9 mouse cellular contexts compared by ENCODE assay signal in genomic region chr2:170252255-170253034, GRCm38 (mm10).
DNase-seq lines count a peak whose midpoint lies in the region; ATAC-seq and TF ChIP-seq lines count a peak whose summit lies in the region.
"Had no signal": no experiment of that assay in that cellular context is flagged by ENCODE, and none has a peak within 500 bp of the region (broad histone marks: within the 10 kb centered on the region; RNA-seq: fewer than 3 reads in every experiment).

No protein-coding gene starts in this region.

- no peaks in the 10 kb centered on the region for H3K36me3 ChIP-seq in hindbrain, postnatal 0 days (ENCODE audit: insufficient read depth, low read length)
- no peaks in the 10 kb centered on the region for H3K36me3 ChIP-seq in hindbrain, embryonic 13.5 days
- H3K36me3 ChIP-seq in ES-E14 (ENCODE audit: control insufficient read depth, insufficient read depth, low read length, poor library complexity, severe bottlenecking) = no peaks in the 10 kb centered on the region
- H3K36me3 ChIP-seq: stomach, embryonic 15.5 days had no signal

- no peak overlapping the region for H3K4me3 ChIP-seq in hindbrain, postnatal 0 days (ENCODE audit: low read length)
- H3K4me3 ChIP-seq in hindbrain, embryonic 13.5 days = no peak overlapping the region
- peak overlapping the region in 1 of 2 experiments; percentile 15; a peak in 1 of 4 replicates for H3K4me3 ChIP-seq in ES-E14 (ENCODE audit: insufficient read depth in 1 of 2, low read depth in 1 of 2, low read length in 2 of 2, poor library complexity in 1 of 2, severe bottlenecking in 1 of 2)
- H3K4me3 ChIP-seq: stomach, embryonic 15.5 days had no signal

- intact Hi-C loops in heart, postnatal 10 days (cut with DNase I) = no loop called here

- peak; percentile 21 for DNase-seq in hindbrain, postnatal 0 days (ENCODE audit: low spot score)
- peak; percentile 46 for DNase-seq in ES-E14 (ENCODE audit: low read depth, low spot score)
- DNase-seq in heart, postnatal 10 days = peak; percentile 42 to 43
- DNase-seq in lung, postnatal 10 days = peak; percentile 55
- DNase-seq in telencephalon, adult 2 months (ENCODE audit: low read depth, low spot score) = peak; percentile 18
- DNase-seq in neural tube, embryonic 10.5 days (ENCODE audit: extremely low spot score, low spot score) = no peak

- H3K9me3 ChIP-seq in hindbrain, postnatal 0 days (ENCODE audit: low read length) = no peaks in the 10 kb centered on the region
- no peaks in the 10 kb centered on the region for H3K9me3 ChIP-seq in hindbrain, embryonic 13.5 days
- no peaks in the 10 kb centered on the region for H3K9me3 ChIP-seq in ES-E14 (ENCODE audit: control insufficient read depth, insufficient read depth, low read depth, low read length)
- H3K9me3 ChIP-seq: stomach, embryonic 15.5 days had no signal

- in situ Hi-C loops in ES-E14 (cut with MboI; ENCODE audit: low sequenced_read_pairs in 2 of 2, unreplicated experiment in 2 of 2) = no loop called here

- H3K27me3 ChIP-seq in hindbrain, postnatal 0 days (ENCODE audit: insufficient read depth, low read length) = no peaks in the 10 kb centered on the region
- H3K27me3 ChIP-seq in hindbrain, embryonic 13.5 days = no peaks in the 10 kb centered on the region
- H3K27me3 ChIP-seq: stomach, embryonic 15.5 days had no signal

- 59% methylated on average over 14 of the region's 14 CpGs for WGBS in hindbrain, postnatal 0 days
- 59% methylated on average over 14 of the region's 14 CpGs for WGBS in hindbrain, embryonic 13.5 days

- no peak overlapping the region for H3K4me2 ChIP-seq in hindbrain, postnatal 0 days (ENCODE audit: low read depth, low read length)
- no peak overlapping the region for H3K4me2 ChIP-seq in hindbrain, embryonic 13.5 days
- H3K4me2 ChIP-seq: stomach, embryonic 15.5 days had no signal

- ATAC-seq in hindbrain, postnatal 0 days = no peak
- no peak for ATAC-seq in hindbrain, embryonic 13.5 days (ENCODE audit: low FRiP score)
- ATAC-seq in erythroblast, adult 5-6 weeks (replicated peaks; ENCODE audit: low FRiP score, poor library complexity, severe bottlenecking) = no peak

- no peaks in the 10 kb centered on the region for H3K4me1 ChIP-seq in hindbrain, postnatal 0 days (ENCODE audit: insufficient read depth, low read length)
- 0 out of 2 replicates have a peak, but pooled peaks cover 8% of the 10 kb centered on the region for H3K4me1 ChIP-seq in hindbrain, embryonic 13.5 days (replicated peaks)
- peaks cover 8 to 11% of the 10 kb centered on the region in 2 experiments for H3K4me1 ChIP-seq in ES-E14 (ENCODE audit: control insufficient read depth in 2 of 2, insufficient read depth in 2 of 2, low read length in 2 of 2, poor library complexity in 1 of 2)
- H3K4me1 ChIP-seq: stomach, embryonic 15.5 days had no signal

- H3K27ac ChIP-seq in hindbrain, postnatal 0 days = no peak overlapping the region
- no peak overlapping the region for H3K27ac ChIP-seq in hindbrain, embryonic 13.5 days
- H3K27ac ChIP-seq in ES-E14 (ENCODE audit: insufficient read depth, low read depth, low read length, poor library complexity, severe bottlenecking) = no peak overlapping the region; the same call in 1 of the 2 replicates
- H3K27ac ChIP-seq: stomach, embryonic 15.5 days had no signal

- TF ChIP-seq CTCF in hindbrain, postnatal 0 days (IDR thresholded peaks at IDR 0.05; ENCODE audit: low read depth) = no peak

- no peak overlapping the region for H3K9ac ChIP-seq in hindbrain, postnatal 0 days (replicated peaks; ENCODE audit: low read length)
- H3K9ac ChIP-seq in hindbrain, embryonic 13.5 days = no peak overlapping the region
- H3K9ac ChIP-seq in ES-E14 (ENCODE audit: insufficient read depth, low read depth, low read length, poor library complexity, severe bottlenecking) = peak overlapping the region; percentile 12; the same call in 1 of the 2 replicates
- H3K9ac ChIP-seq: stomach, embryonic 15.5 days had no signal

TF ChIP-seq in ES-E14, 5 proteins besides CTCF, POLR2A, EP300 and RAD21:
- TF ChIP-seq CHD2 (IDR thresholded peaks at IDR 0.05; ENCODE audit: low read depth, low read length) = no peak
- no peak for TF ChIP-seq MAFK (IDR thresholded peaks at IDR 0.05; ENCODE audit: insufficient read depth, low read depth, low read length)
- no peak for TF ChIP-seq ZNF384 (IDR thresholded peaks at IDR 0.05; ENCODE audit: low read depth, low read length)
- TF ChIP-seq HCFC1 (IDR thresholded peaks at IDR 0.05; ENCODE audit: borderline replicate concordance, insufficient read depth, low read length) = no peak
- no peak for TF ChIP-seq ZC3H11A (IDR thresholded peaks at IDR 0.05; ENCODE audit: borderline replicate concordance, low read depth, low read length)
